Mouse (Mus musculus): ENCODE measurements around the gene Lamc2.
A peak's percentile ranks its signal among the peaks of the same experiment; 100 is the strongest.

Gene Lamc2

GRCm38 (mm10) chr1:153094226-153095076 is 91.8 kb downstream of the Lamc2 start:
- no peak for DNase-seq

GRCm38 (mm10) chr1:153093581-153093980 is 92.7 kb downstream of the Lamc2 start:
- no peak for DNase-seq

GRCm38 (mm10) chr1:153093172-153093571 is 93.1 kb downstream of the Lamc2 start:
- DNase-seq, result no peak

DNA sequence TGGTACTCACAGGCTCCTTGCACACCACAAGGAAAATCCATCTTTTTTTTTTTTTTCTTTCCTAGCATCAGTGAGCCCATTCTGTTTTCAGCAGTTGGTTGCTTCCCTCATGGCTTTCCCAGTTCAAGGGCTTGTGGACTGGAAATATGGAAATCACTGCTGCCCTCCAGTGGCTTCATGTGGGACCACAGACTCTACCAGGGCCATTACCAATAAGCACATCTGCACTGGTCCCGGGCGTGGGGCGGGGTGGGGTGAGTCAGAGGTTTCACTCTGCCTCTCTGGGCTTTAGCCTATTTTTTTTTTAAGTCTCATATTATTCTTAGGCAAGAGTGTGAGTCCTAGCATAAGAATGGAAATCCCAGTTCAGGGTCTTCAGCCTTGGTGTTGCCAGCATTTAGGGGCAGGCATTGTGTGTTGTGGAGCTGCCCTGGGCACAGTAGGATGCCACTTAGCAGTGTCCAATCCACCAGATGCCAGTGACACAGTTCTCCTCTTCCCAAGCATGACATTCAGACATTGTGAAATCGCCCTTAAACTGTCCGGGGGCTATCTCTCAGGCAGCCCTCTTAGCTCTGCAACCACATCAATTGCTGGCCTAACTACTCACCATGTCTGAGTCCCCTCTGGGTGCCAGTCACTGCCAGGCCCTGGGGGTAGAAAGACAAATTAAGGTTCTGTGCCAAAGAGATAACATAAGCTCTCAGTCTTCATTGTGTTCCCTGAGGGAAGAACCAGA is 93.8 kb downstream of the Lamc2 start:
- DNase-seq, result peak; percentile 84

- DNase-seq, result peak; percentile 27 to 43
Observed at GRCm38 (mm10) chr1:153091438-153092236, 94.6 kb downstream of the Lamc2 start.

DNA sequence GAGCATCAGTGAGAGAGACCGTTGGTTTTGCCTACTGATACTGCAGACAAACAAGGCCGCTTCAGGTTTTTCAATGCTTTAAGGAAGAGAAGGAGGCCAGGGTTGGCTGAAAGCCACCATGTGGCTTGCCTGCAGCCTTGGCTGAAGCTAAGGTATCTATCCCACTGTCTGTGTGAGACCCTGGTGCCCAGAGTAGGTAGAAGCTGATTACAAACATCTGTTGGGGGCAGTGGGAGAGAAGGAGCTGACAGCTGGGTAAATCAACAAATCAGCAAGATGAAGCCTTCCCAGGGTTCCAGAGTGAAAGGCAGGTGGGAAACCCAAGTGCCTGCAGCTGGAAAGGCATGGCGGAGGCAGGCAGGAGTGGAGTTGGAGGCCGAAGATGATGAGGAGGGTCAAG is 95.4 kb downstream of the Lamc2 start:
- DNase-seq, result no peak

- DNase-seq, result peak in 1 of 2 experiments; percentile 42
Observed at GRCm38 (mm10) chr1:153090081-153090480, 96.2 kb downstream of the Lamc2 start.

DNA sequence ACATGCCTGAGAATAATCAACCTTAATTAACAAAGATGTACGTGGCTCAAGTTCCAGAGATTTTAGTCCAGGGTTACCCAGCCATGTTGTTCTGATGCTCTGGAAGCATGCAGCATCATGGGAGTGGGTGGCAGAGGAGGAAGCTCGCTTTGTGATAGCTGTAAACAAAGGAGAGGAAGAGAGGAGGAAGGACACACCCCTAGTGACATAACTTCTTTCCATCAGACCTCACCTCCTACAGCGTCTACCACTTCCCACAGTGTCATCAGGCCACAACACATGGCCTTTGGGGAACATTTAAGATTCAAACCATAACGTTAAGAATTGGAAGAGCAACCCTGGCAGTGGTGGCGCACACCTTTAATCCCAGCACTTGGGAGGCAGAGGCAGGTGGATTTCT is 98.5 kb downstream of the Lamc2 start:
- DNase-seq, result no peak

DNA sequence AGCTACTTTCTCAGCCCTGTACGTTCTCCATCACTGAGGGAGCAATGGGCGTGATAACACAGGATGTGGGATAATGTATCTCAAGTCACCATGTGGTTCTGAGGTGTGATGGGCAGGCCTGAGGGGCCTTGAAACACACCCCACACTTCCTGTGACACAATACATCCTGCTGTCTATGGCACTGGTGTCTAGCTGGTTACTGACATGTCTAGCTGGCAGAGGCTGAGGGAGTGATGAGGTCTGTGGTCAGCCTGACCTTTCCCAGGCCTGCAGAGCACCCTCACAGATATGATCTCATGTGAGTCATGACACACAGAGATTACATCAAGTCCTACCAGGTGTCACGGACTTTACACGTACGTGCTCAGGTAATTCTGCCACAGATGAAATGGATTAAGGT is 101.0 kb downstream of the Lamc2 start:
- DNase-seq, result no peak

DNA sequence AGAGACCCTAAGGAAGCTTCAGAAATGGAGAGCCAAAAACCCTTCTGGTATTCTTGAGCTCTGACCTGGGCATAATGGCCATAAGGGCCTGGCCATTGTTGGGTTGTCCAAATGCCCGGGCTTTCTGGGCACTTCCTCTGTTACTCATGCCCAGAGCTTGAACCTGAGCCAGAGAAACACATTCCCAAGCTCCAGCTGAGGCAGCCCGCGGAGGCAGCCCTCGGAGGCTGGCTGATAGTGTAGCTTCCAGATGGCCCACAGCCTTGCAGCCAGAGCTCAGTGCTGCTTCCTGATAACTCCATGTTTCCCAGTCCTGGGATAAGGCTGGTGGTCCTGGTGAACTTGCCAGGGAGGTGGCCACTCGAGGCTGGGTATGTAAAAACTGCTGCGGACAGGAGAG is 102.1 kb downstream of the Lamc2 start:
- peak; percentile 78 to 88 for DNase-seq

DNA sequence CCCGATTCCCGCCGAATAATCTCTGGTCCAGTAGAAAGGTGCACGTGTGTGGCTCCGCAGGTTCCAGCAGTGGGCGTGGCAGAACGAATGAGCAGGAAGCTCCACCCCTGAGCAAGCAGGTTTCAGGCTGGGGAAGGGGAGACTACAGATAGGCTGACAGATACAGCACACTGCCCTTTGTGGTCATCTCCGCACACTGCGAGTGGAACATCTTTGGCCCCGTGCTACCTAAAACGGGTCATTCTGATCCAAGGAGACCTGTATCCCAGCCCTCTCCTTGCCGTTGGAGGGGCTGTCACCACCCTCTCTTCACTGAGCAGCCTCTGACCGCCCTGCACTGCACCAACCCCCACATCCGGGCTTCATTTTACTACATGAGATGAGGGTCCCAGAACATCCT is 103.0 kb downstream of the Lamc2 start:
- DNase-seq, result peak in 1 of 2 experiments; percentile 23

DNA sequence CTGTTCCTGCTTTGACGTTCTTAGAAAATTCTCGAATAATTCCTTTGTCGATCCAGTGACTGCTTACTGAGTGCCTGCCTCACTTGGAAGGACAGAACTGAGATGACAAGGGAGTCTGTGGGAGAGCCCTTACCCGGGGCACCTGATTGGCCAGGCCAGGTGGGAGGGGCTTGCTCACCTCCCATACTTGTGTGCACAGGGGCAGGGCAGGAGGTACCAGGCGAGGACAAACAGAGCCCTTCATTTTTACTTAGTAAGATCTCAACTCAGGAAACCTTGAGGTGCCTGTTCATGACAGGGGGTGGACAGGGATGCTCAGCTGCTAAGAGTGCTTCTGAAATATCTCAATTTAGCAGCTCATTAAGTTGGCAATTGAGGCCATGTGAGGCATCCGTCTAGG is 110.3 kb downstream of the Lamc2 start:
- DNase-seq, result no peak

- DNase-seq, result no peak
Observed at GRCm38 (mm10) chr1:153075087-153075736, 111.0 kb downstream of the Lamc2 start.

- DNase-seq, result no peak
Observed at GRCm38 (mm10) chr1:153073441-153073840, 112.8 kb downstream of the Lamc2 start.
